Comparison of ENCODE assay signal across 8 mouse cellular contexts in the genomic region with DNA sequence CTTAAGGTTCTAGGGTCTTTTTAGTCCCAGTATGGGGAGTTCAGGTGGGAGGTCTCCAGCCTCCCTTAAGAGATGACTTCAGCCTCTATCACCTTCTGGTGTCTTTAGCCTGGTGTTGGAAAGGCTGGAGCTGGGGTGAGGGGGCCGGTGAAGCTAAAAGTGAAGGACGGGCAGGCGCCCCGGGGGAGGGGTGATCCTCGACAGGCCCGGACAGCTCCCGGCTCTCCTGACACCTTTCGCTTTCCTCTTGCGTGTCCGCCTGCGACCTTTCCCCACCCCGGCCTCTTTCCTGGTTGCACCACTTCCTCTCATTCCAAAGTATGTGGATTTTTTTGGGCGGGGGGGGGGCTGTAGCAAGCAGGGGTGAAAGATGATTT. TPM values are rescaled to one million over a fixed set of nuclear protein-coding genes. Genes with fewer than 3 reads are reported as not detected.
DNase-seq lines count a peak whose midpoint lies in the region; ATAC-seq and TF ChIP-seq lines count a peak whose summit lies in the region.

No protein-coding gene starts in this region.

- no peaks in the 10 kb centered on the region for H3K9me3 ChIP-seq in heart, embryonic 16.5 days (replicated peaks; ENCODE audit: control insufficient read depth, low read length)
- H3K9me3 ChIP-seq in ES-Bruce4 (replicated peaks; ENCODE audit: control insufficient read depth, insufficient read depth, low read length, poor library complexity, severe bottlenecking) = no peaks in the 10 kb centered on the region
- no peaks in the 10 kb centered on the region for H3K9me3 ChIP-seq in forebrain, embryonic 13.5 days (replicated peaks)
- no peaks in the 10 kb centered on the region for H3K9me3 ChIP-seq in liver, embryonic 14.5 days (ENCODE audit: control insufficient read depth, low read length)

- no peak for TF ChIP-seq CTCF in ES-Bruce4 (IDR thresholded peaks at IDR 0.05; ENCODE audit: low read depth, low read length)
- no peak for TF ChIP-seq CTCF in liver, embryonic 14.5 days (IDR thresholded peaks at IDR 0.05; ENCODE audit: low read depth)

- H3K27me3 ChIP-seq in heart, embryonic 16.5 days (ENCODE audit: control insufficient read depth, insufficient read depth, low read length) = peaks cover 23% of the 10 kb centered on the region
- H3K27me3 ChIP-seq in ES-Bruce4 (ENCODE audit: control insufficient read depth, insufficient read depth, low read length, poor library complexity, severe bottlenecking) = no peaks in the 10 kb centered on the region
- H3K27me3 ChIP-seq in forebrain, embryonic 13.5 days = peaks cover 66% of the 10 kb centered on the region
- H3K27me3 ChIP-seq in liver, embryonic 14.5 days (ENCODE audit: control insufficient read depth, insufficient read depth, low read length) = peaks cover 48% of the 10 kb centered on the region

- peak overlapping the region; percentile 73 for H3K4me2 ChIP-seq in heart, embryonic 16.5 days (ENCODE audit: low read depth, low read length)
- peak overlapping the region; percentile 76 for H3K4me2 ChIP-seq in forebrain, embryonic 13.5 days
- peak overlapping the region; percentile 65 for H3K4me2 ChIP-seq in liver, embryonic 14.5 days (ENCODE audit: low read depth)

- no peak for TF ChIP-seq POLR2A in ES-Bruce4 (IDR thresholded peaks at IDR 0.05; ENCODE audit: insufficient read depth, low read length)

- peak overlapping the region; percentile 68 for H3K4me3 ChIP-seq in heart, embryonic 16.5 days (ENCODE audit: low read length)
- peak overlapping the region; percentile 67 for H3K4me3 ChIP-seq in ES-Bruce4 (ENCODE audit: low read depth, low read length)
- peak overlapping the region; percentile 48 for H3K4me3 ChIP-seq in forebrain, embryonic 13.5 days
- H3K4me3 ChIP-seq in liver, embryonic 14.5 days (ENCODE audit: insufficient read depth in 1 of 2, low read depth in 2 of 2, low read length in 2 of 2) = peak overlapping the region in 1 of 2 experiments; percentile 48; a peak in 2 of 4 replicates

- H3K36me3 ChIP-seq in heart, embryonic 16.5 days (ENCODE audit: control insufficient read depth, insufficient read depth) = no peaks in the 10 kb centered on the region
- peaks cover 7% of the 10 kb centered on the region for H3K36me3 ChIP-seq in ES-Bruce4 (ENCODE audit: control insufficient read depth, insufficient read depth, low read length, poor library complexity, severe bottlenecking)
- no peaks in the 10 kb centered on the region for H3K36me3 ChIP-seq in forebrain, embryonic 13.5 days (ENCODE audit: poor library complexity, severe bottlenecking)
- H3K36me3 ChIP-seq in liver, embryonic 14.5 days (replicated peaks; ENCODE audit: control insufficient read depth, insufficient read depth, low read depth) = no peaks in the 10 kb centered on the region

- peak; percentile 74 for TF ChIP-seq EP300 in ES-Bruce4 (IDR thresholded peaks at IDR 0.05; ENCODE audit: insufficient read depth, low read depth, low read length)
- TF ChIP-seq EP300 in liver, embryonic 14.5 days (IDR thresholded peaks at IDR 0.05; ENCODE audit: low read depth) = no peak

- H3K27ac ChIP-seq in heart, embryonic 16.5 days (ENCODE audit: low read length) = no peak overlapping the region
- peak overlapping the region; percentile 44 for H3K27ac ChIP-seq in ES-Bruce4 (ENCODE audit: insufficient read depth, low read length)
- no peak overlapping the region for H3K27ac ChIP-seq in forebrain, embryonic 13.5 days
- no peak overlapping the region for H3K27ac ChIP-seq in liver, embryonic 14.5 days

- H3K4me1 ChIP-seq in heart, embryonic 16.5 days (ENCODE audit: control insufficient read depth, insufficient read depth, low read length) = peaks cover 20% of the 10 kb centered on the region
- peaks cover 7% of the 10 kb centered on the region for H3K4me1 ChIP-seq in ES-Bruce4 (ENCODE audit: control insufficient read depth, insufficient read depth, low read length)
- peaks cover 14% of the 10 kb centered on the region for H3K4me1 ChIP-seq in forebrain, embryonic 13.5 days
- no peaks in the 10 kb centered on the region for H3K4me1 ChIP-seq in liver, embryonic 14.5 days (replicated peaks; ENCODE audit: control insufficient read depth in 2 of 2, insufficient read depth in 2 of 2, low read length in 1 of 2)

- WGBS in heart, embryonic 16.5 days = 3% methylated on average over 13 of the region's 13 CpGs
- 3% methylated on average over 13 of the region's 13 CpGs for WGBS in forebrain, embryonic 13.5 days
- WGBS in liver, embryonic 14.5 days (ENCODE audit: insufficient replicate concordance) = 1% methylated on average over 13 of the region's 13 CpGs

- peak overlapping the region; percentile 73 for H3K9ac ChIP-seq in heart, embryonic 16.5 days (ENCODE audit: low read length)
- peak overlapping the region; percentile 78 for H3K9ac ChIP-seq in ES-Bruce4 (ENCODE audit: low read depth, poor library complexity, severe bottlenecking)
- no peak overlapping the region for H3K9ac ChIP-seq in forebrain, embryonic 13.5 days
- no peak overlapping the region for H3K9ac ChIP-seq in liver, embryonic 14.5 days (replicated peaks)

- DNase-seq in heart, adult 8-10 months (ENCODE audit: low spot score) = no peak
- no peak for DNase-seq in liver, embryonic 14.5 days (ENCODE audit: low read depth in 3 of 3, low spot score in 3 of 3)
- no peak for DNase-seq in adrenal gland, adult 2 months
- no peak for DNase-seq in adipocyte (ENCODE audit: low spot score)
- no peak for DNase-seq in right cerebral cortex, postnatal 25 days

- ATAC-seq in heart, embryonic 16.5 days (replicated peaks; ENCODE audit: extremely low read depth, insufficient read depth, low FRiP score) = no peak
- no peak for ATAC-seq in forebrain, embryonic 13.5 days
- no peak for ATAC-seq in liver, embryonic 14.5 days (ENCODE audit: insufficient read depth)

RNA-seq across cellular contexts. Expression of a gene that starts 9.8 kb away (rescaled TPM):
- 0.15 and 0.20 TPM in 2 replicates for polyA plus RNA-seq in heart, embryonic 16.5 days (2015; fragmentation: Nextera tagmentation; extraction: Ambion mirVana)
- total RNA-seq in heart, adult 8-10 months (2022) = 1 to 10 TPM in 1 of 4 experiments, under 1 TPM in 3; 0.19 to 1.3 (median 0.38) TPM
- 12.1 and 13.3 TPM in 2 replicates for polyA plus RNA-seq in ES-Bruce4 (2011; ENCODE audit: insufficient read depth, insufficient read length, low read depth, missing spikeins)
- 0.04 TPM in 1 of 2 replicates, not detected in the other for polyA plus RNA-seq in forebrain, embryonic 13.5 days (2015; fragmentation: Nextera tagmentation; extraction: Ambion mirVana)
- polyA plus RNA-seq in liver, embryonic 14.5 days (2012; rRNA removed) = 0.02 TPM in 1 of 2 replicates, not detected in the other
- not detected in 2 replicates for polyA plus RNA-seq in liver, embryonic 14.5 days (2014; fragmentation: Nextera tagmentation; extraction: Ambion mirVana)
- total RNA-seq in adrenal gland, adult 2 months (2021) = under 1 TPM; 0.06 to 0.24 TPM
- 0.43 and 1.0 TPM in 2 replicates for polyA plus RNA-seq in adrenal gland, adult 2 months (2012; rRNA removed)

RNA-seq across cellular contexts. Expression of a gene that starts 31.0 kb away (rescaled TPM):
- polyA plus RNA-seq in heart, embryonic 16.5 days (2015; fragmentation: Nextera tagmentation; extraction: Ambion mirVana) = 0.21 and 0.33 TPM in 2 replicates
- 1 to 10 TPM in 1 of 4 experiments, not detected in 3; 1.6 TPM for total RNA-seq in heart, adult 8-10 months (2022)
- 0.52 and 0.88 TPM in 2 replicates for polyA plus RNA-seq in ES-Bruce4 (2011; ENCODE audit: insufficient read depth, insufficient read length, low read depth, missing spikeins)
- not detected in 2 replicates for polyA plus RNA-seq in forebrain, embryonic 13.5 days (2015; fragmentation: Nextera tagmentation; extraction: Ambion mirVana)
- polyA plus RNA-seq in liver, embryonic 14.5 days (2012; rRNA removed) = 0.85 and 0.88 TPM in 2 replicates
- 0.34 and 0.41 TPM in 2 replicates for polyA plus RNA-seq in liver, embryonic 14.5 days (2014; fragmentation: Nextera tagmentation; extraction: Ambion mirVana)
- total RNA-seq in adrenal gland, adult 2 months (2021) = under 1 TPM in 1 of 2 experiments, not detected in 1; 0.45 TPM
- polyA plus RNA-seq in adrenal gland, adult 2 months (2012; rRNA removed) = 0.13 and 0.17 TPM in 2 replicates

RNA-seq across cellular contexts. Expression of a gene that starts 49.2 kb away (rescaled TPM):
- polyA plus RNA-seq in heart, embryonic 16.5 days (2015; fragmentation: Nextera tagmentation; extraction: Ambion mirVana) = 10.0 and 14.0 TPM in 2 replicates
- 1 to 10 TPM; 3.5 to 6.9 (median 4.8) TPM for total RNA-seq in heart, adult 8-10 months (2022)
- 29.6 and 35.2 TPM in 2 replicates for polyA plus RNA-seq in ES-Bruce4 (2011; ENCODE audit: insufficient read depth, insufficient read length, low read depth, missing spikeins)
- 0.85 and 1.4 TPM in 2 replicates for polyA plus RNA-seq in forebrain, embryonic 13.5 days (2015; fragmentation: Nextera tagmentation; extraction: Ambion mirVana)
- polyA plus RNA-seq in liver, embryonic 14.5 days (2012; rRNA removed) = 1.0 and 1.1 TPM in 2 replicates
- polyA plus RNA-seq in liver, embryonic 14.5 days (2014; fragmentation: Nextera tagmentation; extraction: Ambion mirVana) = 1.4 and 1.5 TPM in 2 replicates
- 1 to 10 TPM; 3.5 to 4.1 TPM for total RNA-seq in adrenal gland, adult 2 months (2021)
- 11.6 and 14.6 TPM in 2 replicates for polyA plus RNA-seq in adrenal gland, adult 2 months (2012; rRNA removed)

Comparison
In these comparisons a context has a peak if more than half of its experiments do, and no peak if none do; other contexts are left out.
1. H3K9ac ChIP-seq: peak in heart, embryonic 16.5 days (single experiment) and ES-Bruce4 (single experiment); none in forebrain, embryonic 13.5 days (single experiment) and liver, embryonic 14.5 days (single experiment).
2. Peak in every context shown above with its lines, with median percentiles within 50 percentile points of each other: H3K4me2 ChIP-seq.